Mouse (Mus musculus) kidney, embryonic 14.5 days (tissue): ENCODE measurements at regions not wholly inside any gene's neighbourhood (a gene's known extent, or its start where the extent isn't known, plus 50 kb on each side); places are given as distances from the start of the nearest gene placed in this dataset.

Experiments
- ATAC-seq: fragments of 200-750 bp; cut with Nextera tagmentation; 2 replicates; pipeline ENCODE4 v1.8.0; 2017; ENCODE audit warnings: moderate number of reproducible peaks, mild to moderate bottlenecking, moderate TSS enrichment, moderate library complexity; ENCODE audit not compliant: low FRiP score, low TSS enrichment
- H3K27ac ChIP-seq: fragments of 300-500 bp; sonication (generic); 2 replicates; pipeline ENCODE4 v1.5.1; 2014; ENCODE audit warnings: low read depth, mild to moderate bottlenecking, low read length, moderate library complexity, mixed read lengths
- H3K27me3 ChIP-seq: fragments of 300-500 bp; sonication (generic); 2 replicates; pipeline ENCODE4 v1.6.1; 2014; ENCODE audit warnings: mild to moderate bottlenecking, low read length; ENCODE audit not compliant: control insufficient read depth, insufficient read depth
- H3K36me3 ChIP-seq: fragments of 300-500 bp; sonication (generic); 2 replicates; pipeline ENCODE4 v1.6.1; 2014; ENCODE audit warnings: low read length, mixed read lengths; ENCODE audit not compliant: control insufficient read depth, insufficient read depth
- H3K4me1 ChIP-seq: fragments of 300-500 bp; sonication (generic); 2 replicates; pipeline ENCODE4 v1.6.1; 2014; ENCODE audit warnings: low read length, mixed read lengths; ENCODE audit not compliant: control insufficient read depth, insufficient read depth
- H3K4me2 ChIP-seq: fragments of 300-500 bp; sonication (generic); replicated peaks from 2 replicates; pipeline ENCODE4 v1.6.1; 2014; ENCODE audit warnings: low read depth, mild to moderate bottlenecking, low read length
- H3K4me3 ChIP-seq: fragments of 300-500 bp; sonication (generic); 2 replicates; pipeline ENCODE4 v1.5.1; 2014; ENCODE audit warnings: mild to moderate bottlenecking, low read length
- H3K9ac ChIP-seq: fragments of 300-500 bp; sonication (generic); 2 replicates; pipeline ENCODE4 v1.6.1; 2014; ENCODE audit warnings: low read depth, mild to moderate bottlenecking, low read length, moderate library complexity
- H3K9me3 ChIP-seq: fragments of 300-500 bp; sonication (generic); 2 replicates; pipeline ENCODE4 v1.6.1; 2016; ENCODE audit warnings: low read length; ENCODE audit not compliant: control insufficient read depth
- WGBS: fragments of 180-500 bp; shearing (Covaris S2); extraction: QIAGEN DNeasy Blood & Tissue Kit; methylation state at CpG from one replicate; pipeline ENCODE4 v1.1.7; 2014; 5-methylcytosine and 5-hydroxymethylcytosine counted together

DNA sequence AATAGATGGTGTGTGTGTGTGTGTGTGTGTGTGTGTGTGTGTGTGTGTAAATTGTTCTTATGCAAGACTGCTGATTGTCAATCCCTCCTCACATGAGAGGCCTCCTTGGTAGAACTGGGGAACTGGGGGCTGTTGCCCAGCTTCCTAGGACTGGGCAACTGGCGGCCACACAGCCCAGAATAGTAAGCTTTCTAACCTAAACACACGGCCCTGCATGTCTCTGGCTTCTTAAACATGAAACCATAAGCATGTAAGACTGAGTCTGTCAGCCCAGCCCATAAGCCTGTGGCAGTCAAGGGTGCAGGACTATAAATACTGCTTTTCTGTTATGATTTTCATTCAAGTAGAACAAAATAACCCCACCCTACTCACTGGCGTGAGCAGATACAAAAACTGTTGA, 60.7 kb downstream of the Ifng start:
- Histone ChIP-seq H3K9ac (no peak overlapping the region), H3K27ac (no peak overlapping the region), H3K9me3 (no peaks in the 10 kb centered on the region), H3K4me1 (no peaks in the 10 kb centered on the region), H3K27me3 (no peaks in the 10 kb centered on the region), H3K4me2 (no peak overlapping the region), H3K4me3 (no peak overlapping the region), H3K36me3 (no peaks in the 10 kb centered on the region)
- WGBS: 83% methylated on average over 3 of the region's 3 CpGs
- ATAC-seq: no peak

DNA sequence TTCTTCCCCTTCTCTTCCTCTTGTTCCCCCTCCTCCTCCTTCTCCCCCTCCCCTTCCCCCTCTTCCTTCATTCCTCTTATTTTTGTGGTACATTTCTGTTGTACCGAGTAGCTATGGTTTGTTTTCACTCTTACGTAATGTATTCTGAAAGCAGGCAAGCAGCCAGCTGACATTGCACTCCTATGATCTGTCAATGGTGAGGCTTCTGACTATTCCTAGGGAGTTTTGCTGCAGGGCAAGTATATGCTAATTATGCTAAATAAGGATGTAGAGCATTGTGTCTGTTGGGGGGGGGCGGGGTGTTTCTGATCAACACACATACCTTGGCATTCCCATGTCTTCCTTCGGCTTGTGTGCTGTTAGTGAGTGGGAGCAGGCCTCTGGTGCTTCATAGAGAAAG, 64.0 kb downstream of the Ifng start:
- no peaks in the 10 kb centered on the region for H3K4me1 ChIP-seq
- no peak overlapping the region for H3K27ac ChIP-seq
- 64% methylated on average over 4 of the region's 4 CpGs for WGBS

DNA sequence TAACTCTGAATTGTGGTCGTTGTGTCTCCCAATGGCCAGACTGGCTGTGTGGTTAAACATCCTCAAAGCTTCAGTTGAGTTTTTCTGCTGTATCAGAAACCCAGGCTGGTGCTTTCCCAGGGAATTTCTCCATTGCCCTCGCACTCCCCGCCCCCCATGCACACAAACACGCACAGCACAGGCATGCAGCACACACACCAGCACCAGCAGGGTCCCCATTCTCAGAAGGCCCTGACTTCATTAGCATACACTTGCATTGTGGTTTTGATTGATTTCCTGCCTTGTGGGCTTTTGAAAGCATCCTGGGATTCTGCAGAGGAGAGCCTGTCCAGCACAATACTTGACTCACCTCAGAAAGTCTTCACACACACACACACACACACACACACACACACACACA, 65.3 kb downstream of the Ifng start:
- Histone ChIP-seq H3K4me2 (no peak overlapping the region), H3K27ac (no peak overlapping the region), H3K4me1 (no peaks in the 10 kb centered on the region), H3K36me3 (no peaks in the 10 kb centered on the region), H3K27me3 (no peaks in the 10 kb centered on the region), H3K4me3 (no peak overlapping the region), H3K9me3 (no peaks in the 10 kb centered on the region), H3K9ac (no peak overlapping the region)
- 84% methylated on average over 4 of the region's 4 CpGs for WGBS
- ATAC-seq: no peak

More for the DNA sequence above, 64.0 kb downstream of the Ifng start:
- H3K9me3 ChIP-seq: no peaks in the 10 kb centered on the region
- no peak overlapping the region for H3K4me3 ChIP-seq
- H3K36me3 ChIP-seq: no peaks in the 10 kb centered on the region
- no peak for ATAC-seq
- no peak overlapping the region for H3K4me2 ChIP-seq
- no peak overlapping the region for H3K9ac ChIP-seq
- no peaks in the 10 kb centered on the region for H3K27me3 ChIP-seq

DNA sequence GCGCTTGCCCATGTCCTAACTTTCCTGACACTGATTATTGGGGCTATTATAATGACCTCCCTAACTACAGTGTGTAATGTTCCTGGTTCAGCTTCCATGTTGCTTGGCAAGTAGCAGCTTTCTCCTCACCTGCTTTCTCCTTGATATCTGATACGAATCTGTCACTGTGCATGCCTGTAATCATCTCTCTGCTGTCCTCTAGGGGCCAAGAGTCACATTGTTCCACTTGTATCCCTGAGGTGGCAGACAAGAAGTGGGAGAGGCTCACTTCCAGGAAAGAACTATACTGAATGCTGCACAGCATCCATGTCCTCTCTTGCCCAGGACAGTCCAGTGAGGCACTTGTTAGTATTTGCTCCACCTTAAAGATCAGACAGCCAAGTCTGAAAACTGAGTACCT, 66.8 kb downstream of the Ifng start:
- 59% methylated on average over 2 of the region's 2 CpGs for WGBS
- Histone ChIP-seq H3K27ac (no peak overlapping the region), H3K4me2 (no peak overlapping the region), H3K4me1 (no peaks in the 10 kb centered on the region), H3K4me3 (no peak overlapping the region), H3K27me3 (no peaks in the 10 kb centered on the region), H3K9me3 (no peaks in the 10 kb centered on the region), H3K9ac (no peak overlapping the region), H3K36me3 (no peaks in the 10 kb centered on the region)
- no peak for ATAC-seq

DNA sequence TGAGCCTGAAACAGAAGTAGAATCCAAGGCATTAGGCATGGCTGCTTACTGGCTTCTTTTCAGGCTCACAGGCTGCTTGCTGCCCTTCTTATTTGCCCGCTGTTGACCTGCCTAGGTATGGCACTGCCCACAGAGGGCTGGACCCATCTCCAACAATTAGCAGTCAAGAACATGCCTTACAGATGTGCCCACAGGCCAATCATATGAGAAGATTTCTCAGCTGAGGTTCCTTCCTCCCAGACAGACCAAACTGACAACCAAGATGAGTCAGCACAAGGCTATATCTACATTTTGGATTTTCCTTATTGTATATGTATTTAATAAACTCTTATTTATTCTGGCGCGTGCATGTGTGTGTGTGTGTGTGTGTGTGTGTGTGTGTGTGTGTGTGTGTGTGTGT, 76.0 kb downstream of the Ifng start:
- ATAC-seq: no peak
- Histone ChIP-seq H3K27ac (no peak overlapping the region), H3K4me3 (no peak overlapping the region), H3K9me3 (no peaks in the 10 kb centered on the region), H3K36me3 (no peaks in the 10 kb centered on the region), H3K27me3 (no peaks in the 10 kb centered on the region), H3K4me1 (no peaks in the 10 kb centered on the region), H3K4me2 (no peak overlapping the region), H3K9ac (no peak overlapping the region)
- WGBS: 94% methylated on average over 3 of the region's 3 CpGs

DNA sequence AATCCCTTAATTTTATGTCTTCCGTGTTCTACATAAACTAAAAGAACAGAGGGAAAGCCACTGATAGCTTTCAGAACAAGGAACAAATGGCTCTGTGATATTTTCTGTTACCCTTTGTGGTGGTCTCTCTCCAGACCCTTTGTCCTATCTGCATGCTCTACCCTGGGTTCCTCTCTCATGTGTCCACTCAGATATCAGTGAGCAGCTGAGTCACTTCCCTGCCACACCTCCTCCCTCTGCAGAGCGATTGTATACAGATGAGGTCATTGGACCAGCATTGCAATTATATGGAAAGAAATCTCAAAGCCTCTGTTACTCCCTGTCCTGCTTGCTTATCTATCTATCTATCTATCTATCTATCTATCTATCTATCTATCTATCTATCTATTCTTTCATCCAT, 77.1 kb downstream of the Ifng start:
- Histone ChIP-seq H3K27ac (no peak overlapping the region), H3K4me2 (no peak overlapping the region), H3K9ac (no peak overlapping the region), H3K36me3 (no peaks in the 10 kb centered on the region), H3K27me3 (no peaks in the 10 kb centered on the region), H3K9me3 (no peaks in the 10 kb centered on the region), H3K4me3 (no peak overlapping the region), H3K4me1 (no peaks in the 10 kb centered on the region)
- WGBS: 86% methylated on average over 2 of the region's 2 CpGs
- no peak for ATAC-seq

DNA sequence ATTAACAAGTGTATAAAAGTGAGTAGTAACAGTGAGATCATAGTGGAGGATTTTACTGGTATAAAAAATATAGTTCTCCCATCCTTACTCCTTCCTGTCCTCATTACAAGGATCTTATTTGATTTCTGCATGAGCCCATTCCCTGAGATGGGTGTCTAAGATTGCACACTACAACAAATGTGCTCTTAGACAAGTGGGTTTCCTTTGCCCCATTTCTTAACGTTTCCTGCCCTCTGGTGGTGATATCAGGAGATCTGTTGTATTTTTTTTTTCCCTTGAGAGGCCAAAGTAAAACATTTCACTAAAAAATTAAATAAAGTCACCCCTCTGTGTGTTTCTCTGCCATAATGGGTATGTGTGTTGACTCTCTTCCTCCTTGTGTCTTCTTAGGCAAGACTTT, 105.1 kb downstream of the Ifng start:
- Histone ChIP-seq H3K4me2 (no peak overlapping the region), H3K27me3 (no peaks in the 10 kb centered on the region), H3K36me3 (no peaks in the 10 kb centered on the region), H3K27ac (no peak overlapping the region), H3K9me3 (no peaks in the 10 kb centered on the region), H3K4me3 (no peak overlapping the region), H3K9ac (no peak overlapping the region), H3K4me1 (no peaks in the 10 kb centered on the region)
- 6% methylated on average over 1 of the region's 1 CpGs for WGBS
- no peak for ATAC-seq

DNA sequence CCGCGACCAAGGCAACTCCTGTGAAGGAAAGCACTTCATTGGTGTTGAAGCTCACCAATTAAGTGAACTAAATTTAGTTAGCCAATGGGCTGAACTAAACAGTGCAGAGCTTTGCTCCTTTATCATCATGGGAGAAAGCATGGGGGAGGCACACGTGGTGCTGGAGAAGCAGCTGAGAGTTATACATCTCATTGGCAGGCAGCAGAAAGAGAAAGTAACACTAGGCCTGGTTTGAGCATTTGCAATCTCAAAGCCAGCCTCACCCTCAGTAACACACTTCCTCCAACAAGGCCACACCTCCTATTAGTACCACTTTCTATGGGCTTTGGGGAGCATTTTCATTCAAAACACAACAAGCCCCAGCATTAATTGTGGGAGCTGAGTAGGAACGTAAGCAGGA, 109.4 kb downstream of the Ifng start:
- no peaks in the 10 kb centered on the region for H3K4me1 ChIP-seq
- no peak overlapping the region for H3K27ac ChIP-seq
- no peak for ATAC-seq
- WGBS: 68% methylated on average over 4 of the region's 4 CpGs
- H3K4me2 ChIP-seq: no peak overlapping the region
- H3K27me3 ChIP-seq: no peaks in the 10 kb centered on the region
- no peaks in the 10 kb centered on the region for H3K9me3 ChIP-seq
- H3K4me3 ChIP-seq: no peak overlapping the region
- H3K9ac ChIP-seq: no peak overlapping the region
- H3K36me3 ChIP-seq: no peaks in the 10 kb centered on the region

DNA sequence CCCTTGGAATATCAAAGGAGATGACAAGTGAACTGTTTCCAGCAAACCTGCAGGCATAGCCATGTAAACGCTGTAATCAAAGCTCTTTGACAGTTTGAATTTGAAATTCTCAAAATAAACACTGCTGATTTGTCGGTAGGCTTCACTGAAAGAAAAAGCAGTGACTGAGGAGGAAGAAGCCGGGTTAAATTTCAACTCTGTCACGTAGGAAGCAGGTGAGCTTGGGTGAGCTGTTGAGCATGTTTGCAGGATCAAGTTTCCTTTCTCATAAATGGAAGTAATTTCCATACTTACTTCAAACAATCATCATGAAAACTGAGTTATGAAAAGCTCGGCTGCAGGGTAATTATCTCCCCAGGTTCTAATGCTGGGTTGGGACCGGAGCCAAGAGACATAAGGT, 118.0 kb downstream of the Ifng start:
- WGBS: 54% methylated on average over 6 of the region's 6 CpGs
- H3K4me3 ChIP-seq: no peak overlapping the region
- H3K4me1 ChIP-seq: no peaks in the 10 kb centered on the region
- H3K27ac ChIP-seq: no peak overlapping the region
- H3K36me3 ChIP-seq: no peaks in the 10 kb centered on the region
- ATAC-seq: no peak
- H3K9ac ChIP-seq: no peak overlapping the region
- no peaks in the 10 kb centered on the region for H3K27me3 ChIP-seq
- H3K9me3 ChIP-seq: no peaks in the 10 kb centered on the region
- H3K4me2 ChIP-seq: no peak overlapping the region

DNA sequence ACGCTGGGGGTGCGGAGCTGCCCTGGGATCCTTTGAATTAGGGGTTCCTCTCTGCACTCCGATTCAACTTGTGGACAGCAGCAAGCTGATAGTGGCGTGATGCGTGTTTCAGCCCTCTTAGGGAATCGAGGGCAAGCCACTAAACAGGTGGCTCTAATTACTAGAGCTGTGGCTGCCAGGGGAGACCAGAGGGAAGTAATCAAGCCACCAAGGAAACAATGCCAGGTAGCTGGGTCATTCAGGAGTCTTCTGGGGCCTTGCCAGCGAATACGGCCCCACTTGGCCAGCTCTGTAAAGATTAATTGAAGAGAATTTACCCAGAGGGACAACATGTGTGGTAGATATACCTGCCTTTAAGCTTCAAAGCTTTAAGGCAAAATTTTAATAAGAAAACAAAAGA, 123.2 kb downstream of the Ifng start:
- WGBS: 76% methylated on average over 8 of the region's 8 CpGs
- H3K27me3 ChIP-seq: no peaks in the 10 kb centered on the region
- H3K36me3 ChIP-seq: no peaks in the 10 kb centered on the region
- H3K4me1 ChIP-seq: no peaks in the 10 kb centered on the region
- no peak overlapping the region for H3K27ac ChIP-seq
- no peak overlapping the region for H3K4me3 ChIP-seq
- no peak overlapping the region for H3K9ac ChIP-seq
- no peak overlapping the region for H3K4me2 ChIP-seq
- ATAC-seq: no peak
- no peaks in the 10 kb centered on the region for H3K9me3 ChIP-seq
